8 mouse cellular contexts compared by ENCODE assay signal in genomic region chr3:52413187-52413746, GRCm38 (mm10).
DNase-seq lines count a peak whose midpoint lies in the region; ATAC-seq and TF ChIP-seq lines count a peak whose summit lies in the region.

No protein-coding gene starts in this region.

- peak overlapping the region; percentile 16; the same call in 1 of the 2 replicates for H3K4me3 ChIP-seq in forebrain, embryonic 10.5 days
- no peak overlapping the region for H3K4me3 ChIP-seq in forebrain, postnatal 0 days (ENCODE audit: low read depth, low read length)
- H3K4me3 ChIP-seq in midbrain, embryonic 11.5 days (ENCODE audit: low read depth, low read length) = no peak overlapping the region
- no peak overlapping the region for H3K4me3 ChIP-seq in midbrain, embryonic 13.5 days (replicated peaks)
- H3K4me3 ChIP-seq in limb, embryonic 13.5 days = no peak overlapping the region
- H3K4me3 ChIP-seq in stomach, embryonic 16.5 days (replicated peaks; ENCODE audit: low read length) = no peak overlapping the region; the same call in 1 of the 2 replicates

- no peak overlapping the region for H3K9ac ChIP-seq in forebrain, postnatal 0 days
- H3K9ac ChIP-seq in midbrain, embryonic 11.5 days (ENCODE audit: low read length) = no peak overlapping the region
- no peak overlapping the region for H3K9ac ChIP-seq in midbrain, embryonic 13.5 days (replicated peaks)
- H3K9ac ChIP-seq in limb, embryonic 13.5 days = no peak overlapping the region
- H3K9ac ChIP-seq in stomach, embryonic 16.5 days (ENCODE audit: low read length) = no peak overlapping the region

- 4% methylated on average over 10 of the region's 10 CpGs for WGBS in forebrain, embryonic 10.5 days
- WGBS in forebrain, postnatal 0 days = 19% methylated on average over 10 of the region's 10 CpGs
- 6% methylated on average over 10 of the region's 10 CpGs for WGBS in midbrain, embryonic 11.5 days
- 12% methylated on average over 10 of the region's 10 CpGs for WGBS in midbrain, embryonic 13.5 days
- 17% methylated on average over 10 of the region's 10 CpGs for WGBS in limb, embryonic 13.5 days
- WGBS in stomach, embryonic 16.5 days = 21% methylated on average over 10 of the region's 10 CpGs

- H3K4me1 ChIP-seq in forebrain, embryonic 10.5 days = peaks cover 44% of the 10 kb centered on the region
- H3K4me1 ChIP-seq in forebrain, postnatal 0 days (ENCODE audit: insufficient read depth) = no peaks in the 10 kb centered on the region
- 0 out of 2 replicates have a peak, but pooled peaks cover 8% of the 10 kb centered on the region for H3K4me1 ChIP-seq in midbrain, embryonic 11.5 days (ENCODE audit: control insufficient read depth, insufficient read depth, low read length)
- H3K4me1 ChIP-seq in midbrain, embryonic 13.5 days (replicated peaks) = peaks cover 14% of the 10 kb centered on the region
- H3K4me1 ChIP-seq in limb, embryonic 13.5 days = peaks cover 52% of the 10 kb centered on the region
- H3K4me1 ChIP-seq in stomach, embryonic 16.5 days (ENCODE audit: control insufficient read depth, insufficient read depth, low read length) = peaks cover 11% of the 10 kb centered on the region

- peak overlapping the region; percentile 42 for H3K27ac ChIP-seq in forebrain, embryonic 10.5 days
- H3K27ac ChIP-seq in forebrain, postnatal 0 days (ENCODE audit: low read depth, low read length) = no peak overlapping the region
- H3K27ac ChIP-seq in midbrain, embryonic 11.5 days (ENCODE audit: low read depth, low read length) = no peak overlapping the region
- H3K27ac ChIP-seq in midbrain, embryonic 13.5 days = no peak overlapping the region
- peak overlapping the region; percentile 52; the same call in 1 of the 2 replicates for H3K27ac ChIP-seq in limb, embryonic 13.5 days
- H3K27ac ChIP-seq in stomach, embryonic 16.5 days (ENCODE audit: low read length) = peak overlapping the region; percentile 67

- peaks cover 8% of the 10 kb centered on the region for H3K27me3 ChIP-seq in forebrain, embryonic 10.5 days (ENCODE audit: poor library complexity, severe bottlenecking)
- no peaks in the 10 kb centered on the region; the same call in 1 of the 2 replicates for H3K27me3 ChIP-seq in forebrain, postnatal 0 days (ENCODE audit: insufficient read depth, low read length)
- H3K27me3 ChIP-seq in midbrain, embryonic 11.5 days (ENCODE audit: control insufficient read depth, insufficient read depth, low read length) = no peaks in the 10 kb centered on the region
- 0 out of 2 replicates have a peak, but pooled peaks cover 7% of the 10 kb centered on the region for H3K27me3 ChIP-seq in midbrain, embryonic 13.5 days
- H3K27me3 ChIP-seq in limb, embryonic 13.5 days = peaks cover 10% of the 10 kb centered on the region; the same call in 1 of the 2 replicates
- H3K27me3 ChIP-seq in stomach, embryonic 16.5 days (ENCODE audit: control insufficient read depth, insufficient read depth, low read length) = no peaks in the 10 kb centered on the region

- ATAC-seq in forebrain, postnatal 0 days = no peak
- peak; percentile 44; the same call in 1 of the 2 replicates for ATAC-seq in midbrain, embryonic 11.5 days (ENCODE audit: low FRiP score)
- ATAC-seq in midbrain, embryonic 13.5 days = no peak
- no peak for ATAC-seq in limb, embryonic 13.5 days (ENCODE audit: low FRiP score, low read depth)
- ATAC-seq in stomach, embryonic 16.5 days (ENCODE audit: insufficient read depth, low FRiP score) = peak; percentile 76; the same call in 1 of the 2 replicates

- no peak overlapping the region for H3K4me2 ChIP-seq in forebrain, postnatal 0 days (ENCODE audit: low read depth)
- H3K4me2 ChIP-seq in midbrain, embryonic 11.5 days = no peak overlapping the region
- H3K4me2 ChIP-seq in midbrain, embryonic 13.5 days (replicated peaks) = no peak overlapping the region
- H3K4me2 ChIP-seq in limb, embryonic 13.5 days (replicated peaks) = peak overlapping the region; percentile 21
- H3K4me2 ChIP-seq in stomach, embryonic 16.5 days (ENCODE audit: low read depth, low read length) = peak overlapping the region; percentile 25

- no peak for TF ChIP-seq CTCF in forebrain, postnatal 0 days (IDR thresholded peaks at IDR 0.05; ENCODE audit: low read depth)

- no peaks in the 10 kb centered on the region for H3K9me3 ChIP-seq in forebrain, embryonic 10.5 days
- H3K9me3 ChIP-seq in forebrain, postnatal 0 days (ENCODE audit: low read length) = no peaks in the 10 kb centered on the region
- H3K9me3 ChIP-seq in midbrain, embryonic 11.5 days (ENCODE audit: control insufficient read depth, low read length) = no peaks in the 10 kb centered on the region
- no peaks in the 10 kb centered on the region for H3K9me3 ChIP-seq in midbrain, embryonic 13.5 days
- H3K9me3 ChIP-seq in limb, embryonic 13.5 days = no peaks in the 10 kb centered on the region
- H3K9me3 ChIP-seq in stomach, embryonic 16.5 days (replicated peaks; ENCODE audit: control insufficient read depth, low read length) = no peaks in the 10 kb centered on the region

- DNase-seq in forebrain, embryonic 10.5 days (ENCODE audit: extremely low spot score, low spot score) = peak; percentile 41
- DNase-seq in forebrain, postnatal 0 days = no peak
- DNase-seq in midbrain, embryonic 11.5 days (ENCODE audit: low spot score, missing footprints) = no peak
- DNase-seq in frontal cortex, postnatal 36 days (ENCODE audit: low spot score in 2 of 2) = no peak
- DNase-seq in adrenal gland, adult (ENCODE audit: inconsistent age in 2 of 2, low spot score in 1 of 2) = no peak

- no peaks in the 10 kb centered on the region for H3K36me3 ChIP-seq in forebrain, embryonic 10.5 days (replicated peaks)
- H3K36me3 ChIP-seq in forebrain, postnatal 0 days (ENCODE audit: insufficient read depth) = no peaks in the 10 kb centered on the region
- no peaks in the 10 kb centered on the region for H3K36me3 ChIP-seq in midbrain, embryonic 11.5 days (ENCODE audit: control insufficient read depth, insufficient read depth, low read length)
- H3K36me3 ChIP-seq in midbrain, embryonic 13.5 days = no peaks in the 10 kb centered on the region
- H3K36me3 ChIP-seq in limb, embryonic 13.5 days = no peaks in the 10 kb centered on the region
- no peaks in the 10 kb centered on the region for H3K36me3 ChIP-seq in stomach, embryonic 16.5 days (ENCODE audit: control insufficient read depth, insufficient read depth, low read length)

Comparison
In these comparisons a context has a peak if more than half of its experiments do, and no peak if none do; other contexts are left out.
1. H3K27ac ChIP-seq: peak in forebrain, embryonic 10.5 days (single experiment), limb, embryonic 13.5 days (single experiment) and stomach, embryonic 16.5 days (single experiment); none in forebrain, postnatal 0 days (single experiment), midbrain, embryonic 11.5 days (single experiment) and midbrain, embryonic 13.5 days (single experiment).
2. ATAC-seq: peak in midbrain, embryonic 11.5 days (single experiment) and stomach, embryonic 16.5 days (single experiment); none in forebrain, postnatal 0 days (single experiment), midbrain, embryonic 13.5 days (single experiment) and limb, embryonic 13.5 days (single experiment).
3. H3K4me2 ChIP-seq: peak in limb, embryonic 13.5 days (single experiment) and stomach, embryonic 16.5 days (single experiment); none in forebrain, postnatal 0 days (single experiment), midbrain, embryonic 11.5 days (single experiment) and midbrain, embryonic 13.5 days (single experiment).